Mouse (Mus musculus): ENCODE data around the gene Rdh16f1.

- TF ChIP-seq CTCF (IDR thresholded peaks at IDR 0.05; ENCODE audit: borderline replicate concordance, extremely low read depth, insufficient read depth, insufficient read length) (no peak), POLR2A (IDR thresholded peaks at IDR 0.05; ENCODE audit: borderline replicate concordance, extremely low read depth, insufficient read depth, insufficient read length, poor library complexity, severe bottlenecking) (no peak)
These were observed 23.3 kb upstream of the Rdh16f1 start for GRCm38 (mm10) chr10:127736266-127736665.
